Mouse (Mus musculus) midbrain, embryonic 12.5 days (tissue): Measurements from ENCODE around the gene Spop. TPM values are rescaled to one million over a fixed set of nuclear protein-coding genes. Genes with fewer than 3 reads are reported as not detected.

Experiments
- ATAC-seq: fragments of 200-750 bp; cut with Nextera tagmentation; 2 replicates; pipeline ENCODE4 v1.8.0; 2017; ENCODE audit warnings: low read depth, moderate TSS enrichment, moderate library complexity; ENCODE audit not compliant: low FRiP score
- H3K27ac ChIP-seq: fragments of 300-500 bp; sonication (generic); replicated peaks from 2 replicates; pipeline ENCODE4 v1.5.1; 2016; ENCODE audit warnings: mild to moderate bottlenecking
- H3K27me3 ChIP-seq: fragments of 300-500 bp; sonication (generic); 2 replicates; pipeline ENCODE4 v1.6.1; 2016; ENCODE audit warnings: mild to moderate bottlenecking
- H3K36me3 ChIP-seq: fragments of 300-500 bp; sonication (generic); 2 replicates; pipeline ENCODE4 v1.6.1; 2016
- H3K4me1 ChIP-seq: fragments of 300-500 bp; sonication (generic); 2 replicates; pipeline ENCODE4 v1.6.1; 2016
- H3K4me2 ChIP-seq: fragments of 300-500 bp; sonication (generic); replicated peaks from 2 replicates; pipeline ENCODE4 v1.6.1; 2016; ENCODE audit warnings: mild to moderate bottlenecking, moderate library complexity
- H3K4me3 ChIP-seq: fragments of 300-500 bp; sonication (generic); 2 replicates; pipeline ENCODE4 v1.5.1; 2016; ENCODE audit warnings: mild to moderate bottlenecking
- H3K9ac ChIP-seq: fragments of 300-500 bp; sonication (generic); replicated peaks from 2 replicates; pipeline ENCODE4 v1.6.1; 2016; ENCODE audit warnings: mild to moderate bottlenecking, moderate library complexity
- H3K9me3 ChIP-seq: fragments of 300-500 bp; sonication (generic); 2 replicates; pipeline ENCODE4 v1.6.1; 2016; ENCODE audit warnings: mild to moderate bottlenecking
- WGBS: fragments of 180-500 bp; shearing (Covaris S2); methylation state at CpG from one replicate; pipeline ENCODE4 v1.1.7; 2016; 5-methylcytosine and 5-hydroxymethylcytosine counted together
- polyA plus RNA-seq: library from polyadenylated mRNA; unstranded; fragments of >200 nt; fragmentation: Nextera tagmentation; extraction: Ambion mirVana; gene quantifications from 2 replicates; pipeline ENCODE4 v1.2.1, GENCODE M21; 2016

Spop gene
- 200 and 204 TPM in 2 replicates for polyA plus RNA-seq

DNA sequence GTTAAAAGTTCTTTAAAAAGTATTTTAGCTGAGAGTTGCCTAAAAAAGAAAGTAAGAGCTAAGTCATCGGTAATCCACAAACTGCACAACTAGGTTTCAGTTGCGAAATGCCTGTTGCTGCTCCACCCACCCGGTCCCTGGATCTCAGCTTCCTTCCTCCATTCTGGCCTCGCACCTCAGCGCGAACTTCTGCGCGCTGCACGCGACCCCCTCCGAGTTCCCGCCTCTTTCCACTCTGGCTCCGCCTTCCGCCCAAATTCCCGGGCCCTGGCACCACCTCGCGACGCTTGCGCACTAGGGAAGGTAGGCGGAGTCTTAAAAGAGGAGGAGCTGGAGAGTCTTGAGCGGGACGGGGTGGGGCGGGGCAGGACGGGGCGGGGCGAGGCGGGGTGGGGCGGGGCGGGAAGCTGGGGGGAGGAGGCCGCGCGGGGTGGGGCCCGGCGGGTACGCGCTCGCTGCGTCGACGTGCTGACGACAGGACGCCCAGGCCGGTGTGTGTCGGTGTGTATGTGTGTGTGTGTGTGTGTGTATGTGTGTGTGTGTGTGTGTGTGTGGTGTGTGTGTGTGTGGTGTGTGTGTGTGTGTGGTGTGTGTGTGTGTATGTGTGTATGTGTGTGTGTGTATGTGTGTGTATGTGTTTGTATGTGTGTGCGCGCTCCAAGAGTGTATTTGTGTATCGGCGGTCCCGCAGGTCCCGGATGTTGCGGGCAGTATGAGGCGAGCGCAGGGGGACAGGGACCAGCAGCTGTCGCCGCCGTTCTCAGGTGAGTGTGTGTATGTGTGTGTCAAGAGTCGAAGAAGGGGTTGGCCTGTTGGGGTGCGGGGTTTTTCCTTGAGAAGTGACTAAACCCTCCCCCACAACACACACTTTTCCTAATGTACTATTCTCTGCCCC is at the start of gene Spop:
TSS of gene Spop (plus strand) at position 440 of the 895 bp plus-strand sequence.
- no peaks in the 10 kb centered on the region for H3K9me3 ChIP-seq
- peak within 1 kb of the TSS; percentile 72 for H3K9ac ChIP-seq
- 3% methylated on average over 49 of the region's 58 CpGs for WGBS
- H3K4me3 ChIP-seq: peak within 1 kb of the TSS; percentile 64
- H3K36me3 ChIP-seq: no peaks in the 10 kb centered on the region
- H3K27ac ChIP-seq: peak within 1 kb of the TSS; percentile 96
- H3K27me3 ChIP-seq: peaks cover 6% of the 10 kb centered on the region; the same call in 1 of the 2 replicates
- H3K4me1 ChIP-seq: peaks cover 23% of the 10 kb centered on the region
- peak within 1 kb of the TSS; percentile 76 for H3K4me2 ChIP-seq
- peak; percentile 85 for ATAC-seq

DNA sequence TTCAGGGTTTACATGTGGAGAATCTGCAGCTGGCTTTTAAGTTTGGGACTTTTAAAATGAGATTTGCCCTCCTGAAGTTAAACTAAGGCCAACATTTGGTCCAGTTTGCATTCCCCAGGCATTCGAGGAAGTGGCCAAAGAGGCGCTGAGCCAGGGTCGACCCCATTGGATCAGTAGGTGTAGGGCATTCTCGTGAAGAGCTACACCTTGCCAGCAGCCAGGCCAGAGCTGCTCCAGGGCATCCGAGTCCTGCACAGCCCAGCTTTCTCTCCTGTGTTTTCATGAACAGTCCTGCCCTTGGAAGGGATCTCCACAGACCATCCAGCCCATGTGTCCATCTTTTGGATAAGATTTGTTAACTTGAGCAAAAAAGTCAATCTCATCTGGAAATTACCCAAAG is 49.5 kb upstream of the Spop start:
- Histone ChIP-seq H3K36me3 (no peaks in the 10 kb centered on the region), H3K4me3 (no peak overlapping the region), H3K9me3 (no peaks in the 10 kb centered on the region), H3K9ac (no peak overlapping the region), H3K4me1 (no peaks in the 10 kb centered on the region), H3K27ac (no peak overlapping the region), H3K4me2 (no peak overlapping the region), H3K27me3 (no peaks in the 10 kb centered on the region)
- no peak for ATAC-seq
- WGBS: 84% methylated on average over 5 of the region's 5 CpGs

DNA sequence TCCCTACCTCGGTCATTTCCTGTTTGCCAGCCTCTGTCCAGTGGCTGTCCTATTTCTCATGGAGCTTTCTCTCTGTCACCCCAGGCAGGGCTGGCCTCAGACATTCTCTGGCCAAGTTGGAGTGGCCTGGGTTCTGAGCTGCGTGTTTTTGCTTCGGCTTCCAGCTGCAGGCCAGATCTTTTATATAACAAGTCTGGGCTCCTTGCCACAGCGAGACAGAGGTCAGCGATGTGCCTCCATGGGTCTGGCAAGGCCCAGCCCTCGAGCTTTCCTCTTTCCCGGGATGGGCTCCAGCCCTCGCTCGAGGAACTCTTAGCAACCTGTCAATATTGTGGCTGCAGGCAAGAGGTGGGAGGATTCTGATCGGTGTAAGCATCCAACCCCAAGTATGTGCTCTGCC is 48.3 kb upstream of the Spop start:
- WGBS: 86% methylated on average over 10 of the region's 10 CpGs
- no peak for ATAC-seq
- no peak overlapping the region for H3K4me3 ChIP-seq
- no peaks in the 10 kb centered on the region for H3K9me3 ChIP-seq
- H3K27ac ChIP-seq: no peak overlapping the region
- no peak overlapping the region for H3K9ac ChIP-seq
- H3K36me3 ChIP-seq: no peaks in the 10 kb centered on the region
- H3K27me3 ChIP-seq: no peaks in the 10 kb centered on the region
- no peaks in the 10 kb centered on the region for H3K4me1 ChIP-seq
- H3K4me2 ChIP-seq: no peak overlapping the region

DNA sequence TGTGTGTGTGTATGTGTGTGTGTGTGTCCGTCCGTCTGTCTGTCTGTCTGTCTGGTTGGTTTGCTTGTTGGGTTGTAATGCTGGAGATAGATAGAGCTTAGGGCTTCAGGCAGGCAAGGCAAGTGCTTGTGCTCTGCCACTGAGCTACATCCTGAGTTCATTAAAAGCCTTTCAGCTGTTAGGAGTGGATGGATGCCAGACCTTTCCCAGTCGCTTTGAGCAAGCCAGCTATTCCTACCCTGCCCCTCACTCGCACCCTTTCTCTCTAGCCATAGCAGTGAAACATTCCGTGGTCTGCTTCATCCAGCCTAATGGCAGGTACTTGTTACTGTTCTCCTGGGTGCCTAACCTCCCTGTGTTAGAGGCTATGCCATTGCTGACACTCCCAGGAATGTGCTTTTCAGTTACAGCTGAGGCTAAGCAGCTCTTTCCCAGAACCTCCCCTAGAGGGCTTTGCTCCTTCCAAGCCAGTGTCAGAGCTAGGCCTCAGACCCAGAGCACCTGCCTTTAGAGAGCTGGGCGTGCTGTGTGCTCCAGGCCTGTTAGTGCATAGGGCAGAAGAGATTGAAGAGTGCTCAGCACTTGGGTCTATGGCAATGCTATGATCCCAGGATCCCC is 47.5 kb upstream of the Spop start:
- H3K4me1 ChIP-seq: no peaks in the 10 kb centered on the region
- no peak overlapping the region for H3K9ac ChIP-seq
- no peak for ATAC-seq
- 85% methylated on average over 6 of the region's 6 CpGs for WGBS
- no peak overlapping the region for H3K4me2 ChIP-seq
- no peaks in the 10 kb centered on the region for H3K36me3 ChIP-seq
- H3K27me3 ChIP-seq: no peaks in the 10 kb centered on the region
- no peak overlapping the region for H3K4me3 ChIP-seq
- no peaks in the 10 kb centered on the region for H3K9me3 ChIP-seq
- no peak overlapping the region for H3K27ac ChIP-seq

DNA sequence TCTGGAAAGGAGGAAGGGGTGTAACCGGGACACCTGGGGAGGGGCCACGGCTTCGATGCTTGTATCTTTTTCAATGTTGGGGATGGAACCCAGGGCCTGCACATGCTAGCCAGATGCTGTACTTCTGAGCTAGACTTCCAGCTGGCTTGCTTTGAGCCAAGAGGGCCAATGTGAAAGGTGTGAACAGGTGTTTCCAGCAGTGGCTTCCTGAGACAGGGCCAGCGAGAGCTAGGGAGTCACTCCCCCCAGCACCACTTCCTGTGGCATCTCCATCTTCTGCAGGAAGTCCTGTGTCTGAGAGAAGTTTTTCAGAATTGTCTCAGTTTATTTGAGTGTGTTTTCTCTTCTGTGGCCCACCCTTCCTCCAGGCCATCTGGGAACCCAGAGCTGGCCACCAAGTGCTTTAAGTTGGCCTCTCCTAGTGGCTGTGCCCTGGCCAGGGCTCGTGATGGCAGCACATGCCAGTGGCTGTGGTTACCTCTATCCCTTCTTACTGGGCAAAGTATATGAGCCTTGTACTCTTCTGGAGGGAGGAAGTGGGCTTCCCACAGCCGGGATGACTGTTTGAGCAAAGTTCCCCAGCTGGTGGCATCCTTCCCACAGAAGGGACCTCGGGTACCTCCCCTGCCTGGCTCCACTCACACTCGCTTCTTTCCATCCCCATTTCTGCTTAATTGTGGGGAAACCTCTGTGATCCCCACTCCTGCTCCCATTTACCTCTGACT is 46.7 kb upstream of the Spop start:
- no peak overlapping the region for H3K4me2 ChIP-seq
- no peak overlapping the region for H3K27ac ChIP-seq
- no peaks in the 10 kb centered on the region for H3K27me3 ChIP-seq
- H3K9ac ChIP-seq: no peak overlapping the region
- 83% methylated on average over 8 of the region's 8 CpGs for WGBS
- ATAC-seq: no peak
- H3K9me3 ChIP-seq: no peaks in the 10 kb centered on the region
- no peaks in the 10 kb centered on the region for H3K4me1 ChIP-seq
- H3K4me3 ChIP-seq: no peak overlapping the region
- no peaks in the 10 kb centered on the region for H3K36me3 ChIP-seq

GRCm38 (mm10) chr11:95368231-95368823 is 45.6 kb upstream of the Spop start:
- WGBS: 85% methylated on average over 8 of the region's 8 CpGs
- Histone ChIP-seq H3K4me1 (no peaks in the 10 kb centered on the region), H3K4me2 (no peak overlapping the region), H3K9me3 (no peaks in the 10 kb centered on the region), H3K27me3 (no peaks in the 10 kb centered on the region), H3K36me3 (no peaks in the 10 kb centered on the region), H3K4me3 (no peak overlapping the region), H3K27ac (no peak overlapping the region), H3K9ac (no peak overlapping the region)
- ATAC-seq: no peak

GRCm38 (mm10) chr11:95368871-95369270 is 45.0 kb upstream of the Spop start:
- H3K9ac ChIP-seq: no peak overlapping the region
- ATAC-seq: no peak
- no peak overlapping the region for H3K4me2 ChIP-seq
- no peaks in the 10 kb centered on the region for H3K36me3 ChIP-seq
- no peak overlapping the region for H3K27ac ChIP-seq
- H3K4me3 ChIP-seq: no peak overlapping the region
- 93% methylated on average over 4 of the region's 4 CpGs for WGBS
- H3K9me3 ChIP-seq: no peaks in the 10 kb centered on the region
- H3K27me3 ChIP-seq: no peaks in the 10 kb centered on the region
- H3K4me1 ChIP-seq: no peaks in the 10 kb centered on the region

DNA sequence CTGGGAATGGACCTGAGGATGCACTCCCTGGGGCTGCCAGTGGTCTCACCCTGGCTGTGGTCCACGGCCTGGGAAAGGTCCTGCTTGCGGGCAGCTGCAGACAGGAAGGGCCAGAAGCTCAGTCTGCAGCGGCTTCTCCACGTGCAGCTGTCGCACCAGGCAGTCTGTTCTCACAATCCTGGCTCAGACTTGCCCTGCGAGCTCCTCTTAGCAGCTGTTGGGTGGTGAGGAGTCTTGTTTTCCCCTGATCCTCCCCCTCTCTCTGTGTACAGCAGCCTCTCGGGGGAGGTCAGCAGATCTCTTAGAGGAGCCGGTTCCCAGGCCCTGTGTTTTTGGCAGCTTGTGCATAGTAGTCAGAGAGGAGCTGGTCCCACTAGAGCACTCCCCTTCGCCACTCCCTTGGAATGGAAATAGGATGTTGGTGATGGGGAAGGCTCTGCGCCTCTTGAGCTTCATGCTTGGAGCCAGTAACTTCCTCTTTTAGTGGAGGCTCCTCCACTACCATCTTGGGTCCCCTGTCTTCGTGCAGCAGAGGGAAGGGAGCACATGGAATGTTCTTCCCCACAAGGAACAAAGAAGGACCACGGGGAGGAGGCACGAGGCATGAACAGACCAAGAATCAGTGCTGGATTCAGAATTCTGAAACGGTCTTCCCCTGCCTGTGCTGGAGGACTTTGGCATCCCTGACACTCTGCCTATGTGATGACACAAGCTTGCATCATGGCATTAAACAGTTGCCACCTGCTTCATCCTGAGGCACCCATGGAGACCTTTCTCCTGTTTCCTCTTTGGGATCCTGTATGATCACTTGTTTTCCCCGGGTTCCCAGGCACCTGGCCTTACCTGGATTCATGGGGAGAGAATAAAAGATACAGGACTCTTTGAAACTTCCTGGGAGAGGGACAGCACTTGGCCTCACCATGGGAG is 43.7 kb upstream of the Spop start:
- no peak overlapping the region for H3K4me2 ChIP-seq
- H3K36me3 ChIP-seq: 0 out of 2 replicates have a peak, but pooled peaks cover 2% of the 10 kb centered on the region
- 70% methylated on average over 15 of the region's 15 CpGs for WGBS
- H3K9ac ChIP-seq: no peak overlapping the region
- H3K4me3 ChIP-seq: no peak overlapping the region
- H3K27ac ChIP-seq: no peak overlapping the region
- H3K9me3 ChIP-seq: no peaks in the 10 kb centered on the region
- ATAC-seq: no peak
- no peaks in the 10 kb centered on the region for H3K27me3 ChIP-seq
- H3K4me1 ChIP-seq: no peaks in the 10 kb centered on the region

GRCm38 (mm10) chr11:95371182-95371581 is 42.7 kb upstream of the Spop start:
- 0 out of 2 replicates have a peak, but pooled peaks cover 10% of the 10 kb centered on the region for H3K36me3 ChIP-seq
- H3K4me1 ChIP-seq: no peaks in the 10 kb centered on the region
- no peak for ATAC-seq
- no peak overlapping the region for H3K4me2 ChIP-seq
- H3K27me3 ChIP-seq: no peaks in the 10 kb centered on the region
- no peak overlapping the region for H3K27ac ChIP-seq
- WGBS: 90% methylated on average over 7 of the region's 7 CpGs
- H3K4me3 ChIP-seq: no peak overlapping the region
- no peak overlapping the region for H3K9ac ChIP-seq
- no peaks in the 10 kb centered on the region for H3K9me3 ChIP-seq

- Histone ChIP-seq H3K9ac (peak overlapping the region; percentile 6; the same call in 1 of the 2 replicates), H3K9me3 (no peaks in the 10 kb centered on the region), H3K4me3 (no peak overlapping the region), H3K27me3 (no peaks in the 10 kb centered on the region), H3K4me2 (no peak overlapping the region), H3K4me1 (no peaks in the 10 kb centered on the region), H3K27ac (no peak overlapping the region), H3K36me3 (0 out of 2 replicates have a peak, but pooled peaks cover 20% of the 10 kb centered on the region)
- no peak for ATAC-seq
- WGBS: 79% methylated on average over 9 of the region's 9 CpGs
These were observed 35.0 kb upstream of the Spop start for GRCm38 (mm10) chr11:95378926-95379325.

GRCm38 (mm10) chr11:95379552-95379951 is 34.3 kb upstream of the Spop start:
- Histone ChIP-seq H3K27me3 (no peaks in the 10 kb centered on the region), H3K9ac (peak overlapping the region; percentile 6; the same call in 1 of the 2 replicates), H3K4me1 (no peaks in the 10 kb centered on the region), H3K36me3 (0 out of 2 replicates have a peak, but pooled peaks cover 20% of the 10 kb centered on the region), H3K4me2 (no peak overlapping the region), H3K4me3 (no peak overlapping the region), H3K27ac (no peak overlapping the region), H3K9me3 (no peaks in the 10 kb centered on the region)
- WGBS: 73% methylated on average over 5 of the region's 5 CpGs
- ATAC-seq: no peak
